Mouse (Mus musculus) lung, postnatal 0 days (tissue): Measurements from ENCODE around the gene Ap4m1. TPM values are rescaled to one million over a fixed set of nuclear protein-coding genes. Genes with fewer than 3 reads are reported as not detected.

Experiments used
- ATAC-seq: fragments of 200-750 bp; cut with Nextera tagmentation; 2 replicates; pipeline ENCODE4 v1.8.0; 2017; ENCODE audit warnings: moderate library complexity
- DNase-seq: peaks from one replicate; pipeline ENCODE4 v3.0.0-alpha.2; 2016; ENCODE audit warnings: low spot score
- H3K27ac ChIP-seq: fragments of 300-500 bp; sonication (generic); 2 replicates; pipeline ENCODE4 v1.5.1; 2014; ENCODE audit warnings: antibody characterized with exemption, mild to moderate bottlenecking, low read length, mixed read lengths
- H3K27me3 ChIP-seq: fragments of 300-500 bp; sonication (generic); replicated peaks from 2 replicates; pipeline ENCODE4 v1.6.1; 2014; ENCODE audit warnings: low read length, mixed read lengths; ENCODE audit not compliant: insufficient read depth
- H3K36me3 ChIP-seq: fragments of 300-500 bp; sonication (generic); 2 replicates; pipeline ENCODE4 v1.6.1; 2014; ENCODE audit warnings: low read length, mixed read lengths; ENCODE audit not compliant: insufficient read depth
- H3K4me1 ChIP-seq: fragments of 300-500 bp; sonication (generic); 2 replicates; pipeline ENCODE4 v1.6.1; 2014; ENCODE audit warnings: antibody characterized with exemption, low read depth, low read length, mixed read lengths; ENCODE audit not compliant: insufficient read depth
- H3K4me2 ChIP-seq: fragments of 300-500 bp; sonication (generic); replicated peaks from 2 replicates; pipeline ENCODE4 v1.6.1; 2014; ENCODE audit warnings: low read depth, mild to moderate bottlenecking, low read length, moderate library complexity, mixed read lengths
- H3K4me3 ChIP-seq: fragments of 300-500 bp; sonication (generic); 2 replicates; pipeline ENCODE4 v1.5.1; 2014; ENCODE audit warnings: low read depth, low read length
- H3K9ac ChIP-seq: fragments of 300-500 bp; sonication (generic); replicated peaks from 2 replicates; pipeline ENCODE4 v1.6.1; 2014; ENCODE audit warnings: low read depth, mild to moderate bottlenecking
- H3K9me3 ChIP-seq: fragments of 300-500 bp; sonication (generic); 2 replicates; pipeline ENCODE4 v1.6.1; 2016; ENCODE audit warnings: low read length, mixed read lengths
- CTCF ChIP-seq: IDR thresholded peaks from 2 replicates; pipeline ENCODE4 v1.5.1; 2016; ENCODE audit warnings: antibody characterized with exemption, mild to moderate bottlenecking
- EP300 ChIP-seq: IDR thresholded peaks from 2 replicates; pipeline ENCODE4 v1.6.1; 2016; ENCODE audit warnings: antibody characterized with exemption, mild to moderate bottlenecking, control low read depth
- WGBS: fragments of 180-500 bp; shearing (Covaris S2); extraction: QIAGEN DNeasy Blood & Tissue Kit; methylation state at CpG from one replicate; pipeline ENCODE4 v1.1.7; 2014; 5-methylcytosine and 5-hydroxymethylcytosine counted together
- polyA plus RNA-seq: library from polyadenylated mRNA; unstranded; fragments of >200 nt; fragmentation: Nextera tagmentation; extraction: Ambion mirVana; gene quantifications from 2 replicates; pipeline ENCODE4 v1.2.1, GENCODE M21; 2015

Gene Ap4m1
- polyA plus RNA-seq, 1 experiment from 2014 or later: 11.1 TPM

GRCm38 (mm10) chr5:138155443-138155976, 16.3 kb upstream of the Ap4m1 start, which contains the start of gene Zfp113:
Gene Zfp113 (minus strand): TSS chr5:138155744.
- 0% methylated on average over 31 of the region's 31 CpGs for WGBS

DNA sequence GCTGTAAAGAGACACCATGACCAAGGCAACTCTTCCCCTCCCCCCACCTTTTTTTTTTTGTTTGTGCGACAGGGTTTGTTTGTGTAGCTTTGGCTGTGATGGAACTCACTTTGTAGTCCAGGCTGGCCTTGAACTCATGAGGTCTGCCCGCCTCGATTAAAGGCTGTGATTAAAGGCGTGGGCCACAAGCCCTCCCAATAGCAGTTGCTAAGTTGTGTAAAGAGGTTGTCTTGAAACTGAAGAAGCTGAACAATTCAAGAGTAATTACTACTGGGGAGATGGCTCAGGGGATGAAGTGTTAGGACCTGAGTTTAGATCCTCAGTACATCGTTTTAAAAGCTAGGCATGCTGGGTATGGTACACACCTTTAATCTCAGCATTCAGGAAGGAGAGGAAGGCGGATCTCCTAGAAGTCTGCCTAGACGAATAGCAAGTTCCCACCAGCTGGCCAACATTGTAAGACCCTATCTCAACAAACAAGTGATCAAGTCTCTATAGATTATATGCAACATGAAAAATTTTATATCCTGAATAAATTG, 11.5 kb upstream of the Ap4m1 start:
- Histone ChIP-seq H3K4me1 (peaks cover 4% of the 10 kb centered on the region; the same call in 1 of the 2 replicates), H3K9ac (no peak overlapping the region), H3K9me3 (no peaks in the 10 kb centered on the region), H3K4me3 (peak overlapping the region; percentile 67; the same call in 1 of the 2 replicates), H3K27ac (peak overlapping the region; percentile 62; the same call in 1 of the 2 replicates), H3K36me3 (peaks cover 17% of the 10 kb centered on the region; the same call in 1 of the 2 replicates), H3K27me3 (no peaks in the 10 kb centered on the region), H3K4me2 (peak overlapping the region; percentile 76)
- DNase-seq (no peak), ATAC-seq (no peak)
- WGBS: 63% methylated on average over 7 of the region's 7 CpGs
- no peak for TF ChIP-seq EP300
- TF ChIP-seq CTCF: no peak

More at GRCm38 (mm10) chr5:138155443-138155976, 16.3 kb upstream of the Ap4m1 start, which contains the start of gene Zfp113:
- peak; percentile 99 for ATAC-seq
- Histone ChIP-seq H3K4me1 (no peaks in the 10 kb centered on the region; the same call in 1 of the 2 replicates), H3K27ac (peak within 1 kb of the TSS; percentile 94), H3K4me2 (peak within 1 kb of the TSS; percentile 63), H3K9ac (peak within 1 kb of the TSS; percentile 85), H3K36me3 (peaks cover 15% of the 10 kb centered on the region), H3K4me3 (peak within 1 kb of the TSS; percentile 71), H3K27me3 (no peaks in the 10 kb centered on the region), H3K9me3 (no peaks in the 10 kb centered on the region)
- peak; percentile 80 for TF ChIP-seq EP300
- peak; percentile 95 for TF ChIP-seq CTCF
- DNase-seq: peak; percentile 98

GRCm38 (mm10) chr5:138160842-138161665, 10.7 kb upstream of the Ap4m1 start, which contains the start of gene Cops6:
Gene Cops6 (plus strand): TSS chr5:138161071.
- TF ChIP-seq CTCF: peak; percentile 24; the same call in 1 of the 2 replicates
- TF ChIP-seq EP300: no peak
- Histone ChIP-seq H3K9me3 (no peaks in the 10 kb centered on the region), H3K27me3 (no peaks in the 10 kb centered on the region), H3K4me1 (peaks cover 4% of the 10 kb centered on the region; the same call in 1 of the 2 replicates), H3K4me3 (peak within 1 kb of the TSS; percentile 67), H3K36me3 (peaks cover 22% of the 10 kb centered on the region), H3K4me2 (peak within 1 kb of the TSS; percentile 76), H3K27ac (peak within 1 kb of the TSS; percentile 62), H3K9ac (peak within 1 kb of the TSS; percentile 76)
- DNase-seq (peak; percentile 98), ATAC-seq (peak; percentile 99)
- WGBS: 2% methylated on average over 42 of the region's 42 CpGs

- Histone ChIP-seq H3K4me1 (peaks cover 4% of the 10 kb centered on the region; the same call in 1 of the 2 replicates), H3K9me3 (no peaks in the 10 kb centered on the region), H3K4me3 (no peak overlapping the region), H3K4me2 (no peak overlapping the region), H3K27ac (no peak overlapping the region), H3K27me3 (no peaks in the 10 kb centered on the region), H3K9ac (no peak overlapping the region), H3K36me3 (peaks cover 39% of the 10 kb centered on the region)
- TF ChIP-seq CTCF (no peak), EP300 (no peak)
- no peak for DNase-seq
- 59% methylated on average over 6 of the region's 6 CpGs for WGBS
- ATAC-seq: no peak
Observed at GRCm38 (mm10) chr5:138163046-138163445, 8.8 kb upstream of the Ap4m1 start.

GRCm38 (mm10) chr5:138163610-138164009, 8.2 kb upstream of the Ap4m1 start:
- 56% methylated on average over 10 of the region's 10 CpGs for WGBS
- TF ChIP-seq CTCF (no peak), EP300 (no peak)
- Histone ChIP-seq H3K4me3 (no peak overlapping the region), H3K4me1 (peaks cover 4% of the 10 kb centered on the region; the same call in 1 of the 2 replicates), H3K9ac (no peak overlapping the region), H3K27me3 (no peaks in the 10 kb centered on the region), H3K36me3 (peaks cover 41% of the 10 kb centered on the region), H3K4me2 (no peak overlapping the region), H3K9me3 (no peaks in the 10 kb centered on the region), H3K27ac (no peak overlapping the region)
- DNase-seq (no peak), ATAC-seq (no peak)

GRCm38 (mm10) chr5:138165594-138165993, 6.2 kb upstream of the Ap4m1 start:
- DNase-seq: no peak
- no peak overlapping the region for H3K27ac ChIP-seq
- peaks cover 41% of the 10 kb centered on the region for H3K36me3 ChIP-seq
- no peak overlapping the region for H3K9ac ChIP-seq
- no peaks in the 10 kb centered on the region for H3K27me3 ChIP-seq
- TF ChIP-seq CTCF: no peak
- TF ChIP-seq EP300: no peak
- no peak overlapping the region for H3K4me3 ChIP-seq
- ATAC-seq: no peak
- peaks cover 11% of the 10 kb centered on the region; the same call in 1 of the 2 replicates for H3K4me1 ChIP-seq
- H3K4me2 ChIP-seq: no peak overlapping the region
- WGBS: 68% methylated on average over 8 of the region's 8 CpGs
- H3K9me3 ChIP-seq: no peaks in the 10 kb centered on the region
